Mouse (Mus musculus): ENCODE measurements around the gene Vps11.

DNA sequence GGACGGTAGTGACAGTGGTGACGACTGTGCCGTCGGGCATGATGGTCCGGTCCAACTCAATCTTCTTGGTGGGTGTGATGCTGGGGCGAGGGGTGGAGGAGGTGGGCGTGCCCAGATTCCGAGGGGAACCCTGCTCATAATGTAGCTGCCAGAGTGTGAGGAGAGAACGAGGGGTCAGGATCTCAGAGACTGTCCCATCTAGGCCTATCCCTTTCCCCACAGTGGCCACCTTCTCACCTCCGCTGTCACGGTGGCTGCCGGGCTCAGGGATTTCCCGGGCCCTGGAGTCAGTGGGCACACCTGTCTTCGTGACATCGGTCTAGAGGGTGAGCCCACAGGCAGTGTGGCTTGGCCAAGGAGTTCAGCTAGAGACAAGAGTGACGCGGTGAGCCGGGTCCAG lies 46.6 kb downstream of the Vps11 start:
- TF ChIP-seq POLR2A (IDR thresholded peaks at IDR 0.05; ENCODE audit: low read depth, low read length): no peak
- TF ChIP-seq CTCF (IDR thresholded peaks at IDR 0.05; ENCODE audit: borderline replicate concordance, insufficient read depth, low read length): no peak
